Mouse (Mus musculus) embryonic fibroblast, embryonic 13.5 days (primary cell): ENCODE results near the gene Mlycd.

Source experiments
- CTCF ChIP-seq: IDR thresholded peaks from 2 replicates; pipeline ENCODE4 v1.5.1; 2011; ENCODE audit warnings: mild to moderate bottlenecking, control low read depth, low read length, moderate library complexity, borderline replicate concordance; ENCODE audit not compliant: insufficient read depth
- POLR2A ChIP-seq: IDR thresholded peaks from 2 replicates; pipeline ENCODE4 v1.6.1; 2011; ENCODE audit warnings: low read depth, mild to moderate bottlenecking, control low read depth, low read length, moderate library complexity

- TF ChIP-seq CTCF (no peak), POLR2A (no peak)
Measured at GRCm38 (mm10) chr8:119433582-119434174, 39.0 kb downstream of the Mlycd start, which contains the start of gene Osgin1.
